Mouse (Mus musculus) gastrocnemius, adult 18-20 months (tissue): ENCODE data around the gene Sec61a2. TPM values are rescaled to one million over a fixed set of nuclear protein-coding genes. Genes with fewer than 3 reads are reported as not detected.
A peak's percentile ranks its signal among the peaks of the same experiment; 100 is the strongest.

ENCODE experiments used
- DNase-seq: peaks from one replicate; pipeline ENCODE4 v3.0.0; 2021; ENCODE audit warnings: low spot score
- long read RNA-seq, 2 experiments: library from polyadenylated mRNA; stranded (forward); transcript quantifications; one replicate each; pipeline ENCODE4 v2.0.0; 2021
- total RNA-seq, 2 experiments: library from RNA; stranded (reverse); gene quantifications; 2 replicates each; pipeline ENCODE4 v1.2.3; 2021

Sec61a2 gene
- total RNA-seq, result 10 to 100 TPM; 29.4 to 31.9 TPM
- long read RNA-seq, experiment 1, transcript Sec61a2-202 (12 exons, 2,448 nt), result major isoform, 42 of 51 reads
- long read RNA-seq, experiment 1, partial matches to known transcripts, result 1 of 51 reads
- long read RNA-seq, experiment 1, other reads (novel, unspliced or antisense), result 8 of 51 reads
- long read RNA-seq, experiment 2, transcript Sec61a2-202 (12 exons, 2,448 nt), result major isoform, 45 of 58 reads
- long read RNA-seq, experiment 2, partial matches to known transcripts, result 3 of 58 reads
- long read RNA-seq, experiment 2, other reads (novel, unspliced or antisense), result 9 of 58 reads

DNA sequence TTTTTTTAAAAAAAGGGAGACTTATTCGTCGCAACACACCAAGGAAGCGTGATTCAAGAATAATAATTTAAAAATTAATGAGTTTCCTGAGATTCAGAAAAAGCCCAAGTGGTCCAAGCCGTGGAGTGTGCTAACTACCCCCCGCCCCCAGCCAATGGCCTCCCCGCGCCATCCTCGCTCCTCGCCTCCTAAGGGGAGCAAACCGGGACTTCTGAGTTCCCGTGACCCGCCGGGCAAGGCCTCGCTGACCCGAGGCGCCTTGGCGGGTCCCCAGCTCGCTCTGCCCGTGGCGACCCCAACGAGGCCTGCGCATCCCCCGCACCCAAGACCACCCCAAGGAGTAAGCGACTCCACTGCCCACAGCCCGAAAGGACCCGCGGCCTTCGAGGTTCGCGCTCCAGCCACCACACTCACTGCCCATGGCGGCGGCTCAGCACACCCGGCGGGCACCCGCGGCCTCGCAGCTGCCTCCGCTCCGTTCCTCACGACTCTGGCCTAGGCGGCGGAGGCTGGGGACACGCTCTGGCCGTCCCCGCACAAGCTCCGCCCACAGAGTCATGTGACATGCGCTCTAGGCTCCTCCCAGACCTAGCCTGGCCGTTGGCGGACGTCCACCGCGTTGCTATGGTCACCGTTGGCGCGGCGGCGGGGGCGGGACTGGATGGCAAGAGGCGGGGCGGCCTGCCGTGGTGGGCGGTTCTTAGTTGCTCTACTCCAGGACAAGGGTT lies at the start of gene Sec61a2:
TSS of gene Sec61a2 (minus strand) at position 590 of the 728 bp plus-strand sequence.
- DNase-seq, result peak; percentile 99

DNA sequence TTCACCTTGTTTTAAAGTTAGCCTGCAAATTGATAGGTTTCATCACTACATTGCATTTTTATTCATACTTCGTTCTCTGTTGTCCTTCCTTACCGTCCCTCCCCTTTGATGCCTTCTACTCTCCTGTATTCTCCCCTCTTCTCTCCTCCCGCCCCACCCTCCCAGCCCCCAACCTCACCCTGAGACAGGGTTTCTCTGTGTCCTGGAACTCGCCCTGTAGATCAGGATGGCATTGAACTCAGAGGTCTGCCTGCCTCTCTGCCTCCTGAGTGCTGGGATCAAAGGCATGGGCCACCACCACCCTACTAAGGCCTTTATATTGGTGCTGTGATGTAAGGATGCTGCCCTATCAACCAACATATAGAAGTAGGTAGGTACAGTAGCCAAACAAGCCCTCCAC lies 47.8 kb upstream of the Sec61a2 start:
- DNase-seq, result no peak

DNA sequence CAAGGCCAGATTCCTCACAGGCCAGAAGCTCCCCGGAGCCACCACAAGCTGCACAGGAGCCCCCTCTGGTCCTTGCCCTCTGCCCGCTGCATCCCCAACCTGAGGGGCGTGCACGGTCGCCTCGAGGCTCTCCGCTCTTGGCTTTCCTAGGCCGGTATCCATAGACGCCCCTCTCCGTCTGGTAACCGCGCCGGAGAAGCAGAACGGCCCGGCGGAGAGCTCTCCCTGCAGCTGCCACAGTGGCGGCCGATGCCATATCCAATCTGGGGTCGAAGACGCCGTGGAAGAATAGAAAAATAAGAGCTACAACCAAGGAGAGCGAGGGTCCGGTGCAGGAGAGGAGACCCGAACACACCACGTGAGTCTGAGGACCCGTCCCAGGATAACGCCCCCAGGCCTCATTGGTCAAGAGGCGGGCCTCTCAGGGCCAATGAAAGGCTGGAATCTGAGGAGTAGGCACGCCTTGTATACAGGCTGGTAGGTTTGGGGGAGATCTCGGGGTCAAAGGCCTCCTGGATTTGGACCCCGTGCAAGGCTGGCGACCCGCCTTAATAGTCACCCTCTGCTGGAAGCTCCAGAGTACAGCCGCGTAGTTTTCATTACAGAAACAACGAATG lies 47.3 kb upstream of the Sec61a2 start, which contains the start of gene Dhtkd1:
TSS of gene Dhtkd1 (minus strand) at position 377 of the 617 bp plus-strand sequence.
- peak; percentile 64 for DNase-seq

DNA sequence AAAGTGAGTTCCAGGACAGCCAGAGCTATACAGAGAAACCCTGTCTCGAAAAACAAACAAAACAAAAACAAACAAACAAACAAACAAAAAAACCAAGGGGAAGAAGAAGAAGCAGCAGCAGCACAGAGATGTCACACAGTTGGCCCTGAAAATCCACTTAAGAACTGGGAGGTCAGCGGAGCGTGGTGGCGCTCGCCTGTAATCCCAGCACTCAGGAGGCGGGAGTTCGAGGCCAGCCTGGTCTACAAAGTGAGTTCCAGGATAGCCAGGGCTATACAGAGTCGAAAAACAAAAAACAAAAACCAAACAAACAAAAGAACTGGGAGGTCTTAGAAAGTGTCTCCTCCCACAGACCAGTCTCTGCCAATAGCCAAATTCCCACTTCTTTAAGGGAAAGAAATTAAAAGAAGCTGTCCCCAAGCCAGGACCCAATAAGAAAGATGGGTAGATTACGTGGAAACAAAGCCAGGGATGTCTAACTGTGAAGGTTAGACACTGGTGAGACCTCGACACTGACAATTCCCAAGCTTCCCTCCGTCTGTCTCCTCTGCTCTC lies 46.7 kb upstream of the Sec61a2 start:
- no peak for DNase-seq

DNA sequence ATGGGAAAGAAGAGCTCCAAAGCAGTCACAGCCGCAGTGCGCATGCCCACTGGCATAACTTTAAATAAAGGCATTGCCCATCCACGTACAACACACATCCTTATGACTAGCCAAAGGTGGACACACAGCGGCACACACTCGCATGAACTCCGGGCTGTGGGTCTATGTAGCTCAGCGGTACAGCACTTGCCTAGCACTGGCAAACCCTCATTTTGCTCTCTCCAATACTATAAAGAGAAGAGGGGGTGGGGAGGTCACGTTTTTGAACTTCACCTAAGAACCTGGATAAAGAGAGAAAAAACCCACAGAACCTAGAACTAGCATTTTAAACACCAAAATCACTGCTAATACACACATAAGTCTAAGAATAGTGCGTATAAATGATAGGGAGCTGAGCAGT lies 45.7 kb upstream of the Sec61a2 start:
- DNase-seq, result no peak

DNA sequence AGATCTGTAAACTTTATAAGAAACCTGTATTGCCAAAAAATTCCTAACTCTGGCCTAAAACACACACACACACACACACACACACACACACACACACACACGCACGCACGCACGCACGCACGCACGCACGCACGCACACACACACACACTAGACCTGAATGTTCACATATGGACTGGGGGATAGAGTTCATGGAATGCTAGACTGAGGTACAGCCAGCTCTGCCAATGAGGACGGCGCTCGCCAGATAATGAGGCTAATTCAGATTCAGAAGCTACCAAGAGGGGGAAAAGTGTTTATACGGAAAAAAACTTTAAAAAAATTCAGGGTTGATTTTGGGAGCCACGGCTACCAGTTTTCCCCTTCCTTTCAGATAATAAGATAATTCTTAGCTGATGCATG lies 44.7 kb upstream of the Sec61a2 start:
- no peak for DNase-seq

DNA sequence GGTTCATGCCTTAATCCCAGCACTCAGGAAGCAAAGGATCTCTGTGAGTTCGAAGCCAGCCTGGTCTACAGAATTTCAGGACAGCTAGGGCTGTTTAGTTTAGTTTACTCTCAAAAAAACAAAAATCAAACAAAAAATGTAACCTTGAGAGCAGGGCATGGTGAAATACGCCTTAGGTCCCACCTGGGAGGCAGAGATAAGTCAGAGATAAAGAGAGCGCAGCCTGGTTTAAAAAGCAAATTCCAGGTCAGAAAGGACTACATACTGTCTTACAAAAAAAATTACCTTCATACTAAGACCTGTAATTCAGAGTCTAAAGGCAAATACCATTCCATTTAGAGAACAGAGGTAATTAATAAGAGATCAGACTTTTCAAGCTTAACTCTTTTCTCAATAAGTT lies 44.1 kb upstream of the Sec61a2 start:
- no peak for DNase-seq

DNA sequence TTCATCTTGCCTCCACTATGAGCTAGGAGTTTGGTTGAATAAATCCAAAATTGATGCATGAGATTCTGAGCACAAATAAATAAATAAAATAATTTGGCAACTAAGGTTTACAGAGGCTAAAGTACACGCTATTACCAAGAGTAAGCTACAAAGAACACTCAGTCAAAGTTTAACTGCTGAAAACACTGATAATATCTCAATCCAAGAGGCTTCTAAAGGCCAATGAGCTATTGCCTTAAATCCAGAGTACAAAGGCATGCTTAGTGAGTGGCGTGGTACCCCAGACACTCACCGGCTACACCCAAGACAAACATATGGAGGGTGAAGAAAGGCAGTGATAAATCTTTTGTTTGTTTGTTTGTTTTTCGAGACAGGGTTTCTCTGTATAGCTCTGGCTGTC lies 41.3 kb upstream of the Sec61a2 start:
- DNase-seq, result no peak

DNA sequence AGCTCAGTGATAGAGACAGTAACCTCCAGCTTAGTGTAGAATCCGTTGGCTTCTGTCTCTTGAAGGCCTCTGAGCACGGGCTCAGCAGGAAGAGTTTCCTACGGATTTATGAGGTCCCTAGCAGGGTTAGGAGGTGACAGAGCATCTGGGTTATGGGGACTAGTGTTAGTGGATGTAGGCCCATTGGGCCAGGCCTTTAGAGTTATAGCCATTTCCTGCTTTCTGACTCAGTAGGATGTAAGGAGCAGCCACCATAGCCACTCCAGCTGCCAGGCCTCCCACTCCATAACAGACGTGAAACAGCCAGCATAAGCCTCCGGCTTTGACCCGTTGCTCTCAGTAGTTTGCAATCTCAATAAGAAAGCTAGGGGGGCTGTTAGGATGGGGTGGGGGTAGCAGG lies 40.8 kb upstream of the Sec61a2 start:
- DNase-seq, result no peak

DNA sequence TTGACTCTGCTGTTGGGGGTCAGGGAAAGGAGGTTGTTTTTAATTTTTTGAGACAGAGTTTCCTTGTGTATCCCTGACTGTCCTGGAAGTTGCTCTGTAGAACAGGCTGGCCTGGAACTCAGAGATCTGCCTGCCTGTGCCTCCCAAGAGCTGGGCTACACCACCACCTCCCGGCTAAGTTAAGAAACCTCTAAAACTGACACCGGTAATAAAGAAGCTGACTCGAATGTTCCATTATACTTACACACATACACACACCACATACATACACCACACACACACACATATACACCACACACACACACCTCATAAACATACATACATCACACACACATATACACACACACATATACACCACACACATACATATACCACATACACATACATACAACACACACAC lies 39.7 kb upstream of the Sec61a2 start:
- DNase-seq, result no peak

DNA sequence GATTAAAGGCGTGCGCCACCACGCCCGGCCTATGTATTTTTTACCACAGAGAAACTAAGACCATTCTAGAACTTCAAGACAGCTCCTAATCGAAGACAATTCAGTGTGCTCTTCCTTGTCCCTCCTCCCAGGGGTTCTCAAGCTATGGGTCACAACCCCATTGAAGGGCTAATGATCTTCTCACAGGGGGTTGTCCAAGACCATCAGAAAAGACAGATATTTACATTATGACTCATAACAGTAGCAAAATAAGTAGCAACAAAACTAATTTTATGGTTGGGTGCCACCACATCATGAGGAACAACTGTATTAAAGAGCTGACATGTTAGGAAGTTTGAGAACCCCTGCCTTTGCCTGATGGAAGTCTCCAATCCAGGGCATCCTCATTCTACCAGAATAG lies 36.7 kb upstream of the Sec61a2 start:
- no peak for DNase-seq

DNA sequence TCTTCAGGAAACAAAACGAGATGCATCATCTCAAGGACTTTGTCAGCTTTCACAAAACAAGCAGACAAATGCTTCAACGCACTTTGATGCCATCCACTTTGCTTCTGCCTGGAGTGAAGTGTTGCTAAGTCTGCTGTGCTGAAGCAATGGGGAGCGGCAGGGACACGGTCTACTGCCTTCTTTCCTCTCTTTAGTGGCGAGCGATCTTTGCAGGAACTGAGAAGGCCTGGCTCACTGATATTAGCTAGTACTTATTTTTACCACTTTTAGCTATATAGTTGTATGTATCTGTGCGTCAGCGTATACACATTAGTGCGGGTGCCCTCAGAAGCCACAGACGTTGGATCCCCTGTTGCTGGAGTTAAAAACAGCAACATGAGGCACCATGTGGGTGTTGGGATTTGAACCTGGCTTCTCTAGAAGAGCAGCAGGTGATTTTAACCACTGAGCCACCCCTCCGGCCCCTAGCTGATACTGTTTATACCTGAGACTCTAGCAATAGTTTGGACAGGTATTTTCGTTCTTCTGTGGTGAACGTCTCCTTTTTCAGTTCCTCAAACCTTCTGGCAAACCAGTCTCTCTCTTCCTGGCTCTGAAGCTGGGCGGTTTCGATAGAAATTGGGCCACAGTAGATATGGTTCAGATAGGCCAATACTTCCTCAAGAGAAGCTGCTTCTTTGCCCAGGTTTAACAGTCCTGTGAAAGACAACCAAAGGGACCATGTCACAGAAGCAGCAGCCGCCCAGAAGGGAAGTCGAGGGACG lies 35.2 kb upstream of the Sec61a2 start:
- no peak for DNase-seq

DNA sequence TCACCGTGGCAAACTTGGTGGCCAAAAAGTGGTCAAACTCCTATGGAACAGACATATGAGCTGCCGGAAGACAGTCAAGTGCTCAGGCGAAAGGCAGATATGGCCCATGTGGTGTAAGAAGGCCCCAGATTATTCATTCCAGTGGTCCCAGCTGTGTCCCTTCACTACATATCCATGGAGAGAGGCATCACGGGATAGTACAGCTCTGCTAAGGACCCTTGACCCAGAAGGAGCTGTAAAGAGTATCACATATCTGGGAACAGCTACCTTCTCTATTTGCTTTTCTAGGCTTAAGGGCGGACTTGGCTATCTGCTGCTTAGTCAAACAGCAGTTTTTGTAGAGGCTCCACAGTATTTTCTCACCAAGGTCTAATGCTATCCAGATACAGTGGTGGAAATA lies 34.6 kb upstream of the Sec61a2 start:
- no peak for DNase-seq

DNA sequence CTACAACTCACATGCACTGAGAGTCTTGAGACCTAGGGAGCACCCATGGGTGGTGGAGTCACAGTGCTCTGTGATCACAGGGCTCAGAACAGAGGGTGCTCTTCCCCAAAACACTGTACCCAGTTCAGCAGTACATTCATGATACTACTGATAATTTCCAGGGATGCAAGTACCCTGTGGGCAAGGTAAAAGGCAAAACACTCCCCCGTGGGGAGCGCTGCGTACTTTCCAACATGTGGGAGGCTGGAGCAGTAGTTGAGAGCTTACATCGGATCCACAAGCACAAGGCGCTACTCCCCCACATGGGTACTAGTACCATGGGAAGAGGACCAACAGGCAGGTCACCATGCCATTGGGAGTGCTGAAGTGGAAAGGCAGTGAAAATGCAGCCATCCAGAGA lies 32.2 kb upstream of the Sec61a2 start:
- no peak for DNase-seq

DNA sequence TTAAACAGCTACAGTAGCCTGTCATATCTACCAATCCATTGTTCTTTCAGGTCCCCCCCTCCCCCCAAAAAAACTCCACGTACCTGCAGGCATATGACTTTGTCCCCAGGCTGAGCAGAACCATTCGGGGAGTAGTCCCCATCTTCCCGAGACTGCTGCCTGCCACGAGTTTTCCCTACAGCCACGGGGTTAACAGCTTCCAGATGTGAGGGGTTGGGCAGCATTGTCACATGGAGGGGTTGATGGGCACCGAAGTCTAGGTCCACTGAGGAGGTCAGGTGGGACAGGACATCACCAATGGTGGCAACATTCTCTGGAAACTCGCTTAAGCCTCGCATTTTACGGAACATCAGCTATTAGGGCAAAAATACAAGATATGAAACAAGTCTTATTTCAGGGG lies 28.6 kb upstream of the Sec61a2 start:
- no peak for DNase-seq

DNA sequence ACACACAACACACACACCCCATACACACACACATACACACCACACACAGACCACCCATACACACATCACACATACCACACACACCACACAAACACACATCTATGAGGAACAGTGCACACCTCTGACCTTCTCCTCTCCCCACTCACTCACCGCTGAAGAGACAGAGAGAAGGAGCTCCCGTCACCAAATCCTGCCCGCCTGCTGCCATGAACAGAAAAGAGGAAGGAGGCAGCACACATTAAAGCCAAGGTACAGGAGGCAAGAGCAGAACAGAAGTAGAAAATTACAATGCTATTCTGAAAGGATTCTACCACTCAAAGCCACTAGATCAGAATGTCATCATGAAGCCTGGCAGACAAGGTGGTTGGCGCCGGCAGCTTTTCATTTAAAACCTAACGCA lies 27.6 kb upstream of the Sec61a2 start:
- no peak for DNase-seq

DNA sequence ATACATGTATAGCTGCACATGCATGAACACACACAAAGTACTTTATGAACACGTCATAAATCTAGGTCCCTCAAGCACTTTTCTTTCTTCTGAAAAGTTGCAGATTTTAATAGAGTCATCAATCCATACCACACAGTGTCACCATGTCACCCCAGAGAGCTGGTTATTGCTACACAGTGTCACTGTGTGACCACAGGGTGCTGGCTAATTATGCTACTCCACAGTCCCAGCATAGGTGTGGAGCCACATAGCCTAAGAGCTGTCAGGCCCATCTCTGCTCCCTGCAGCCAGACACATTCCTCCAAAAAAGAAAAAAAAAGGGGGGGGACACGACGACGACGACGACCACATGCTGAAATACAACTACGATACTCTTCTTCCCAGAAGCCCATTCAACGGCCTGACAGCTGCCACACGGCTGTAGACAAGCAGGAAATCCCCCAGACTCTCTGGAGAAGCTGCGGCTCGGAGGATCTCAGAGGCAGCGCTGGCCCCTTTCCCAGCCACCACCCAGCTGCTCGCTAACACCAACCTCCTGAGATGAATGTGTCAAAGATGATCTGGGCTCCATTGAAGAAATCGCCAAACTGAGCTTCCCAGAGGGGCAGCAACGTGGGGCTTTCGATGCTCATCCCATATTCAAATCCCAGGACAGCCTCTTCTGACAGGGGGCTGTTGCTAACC lies 16.2 kb upstream of the Sec61a2 start:
- DNase-seq, result no peak

DNA sequence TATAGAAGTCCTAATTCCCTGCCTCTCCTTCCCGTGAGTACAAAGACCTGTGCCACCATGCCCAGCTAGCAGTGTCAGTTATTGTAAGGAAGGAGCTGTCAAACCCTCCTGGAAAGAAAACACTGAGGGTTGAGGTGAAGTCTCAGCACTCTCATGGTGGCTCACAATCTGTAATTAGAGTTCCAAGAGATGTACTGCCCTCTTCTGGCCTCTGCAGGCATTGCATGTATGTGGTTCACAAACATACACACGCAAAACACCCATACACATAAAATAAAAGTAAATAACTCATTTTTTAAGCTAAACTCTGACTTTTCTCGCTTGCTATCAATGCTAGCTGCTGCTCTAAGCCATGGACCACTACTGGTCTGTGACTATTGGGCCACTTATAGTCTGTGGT lies 11.4 kb upstream of the Sec61a2 start:
- DNase-seq, result no peak

DNA sequence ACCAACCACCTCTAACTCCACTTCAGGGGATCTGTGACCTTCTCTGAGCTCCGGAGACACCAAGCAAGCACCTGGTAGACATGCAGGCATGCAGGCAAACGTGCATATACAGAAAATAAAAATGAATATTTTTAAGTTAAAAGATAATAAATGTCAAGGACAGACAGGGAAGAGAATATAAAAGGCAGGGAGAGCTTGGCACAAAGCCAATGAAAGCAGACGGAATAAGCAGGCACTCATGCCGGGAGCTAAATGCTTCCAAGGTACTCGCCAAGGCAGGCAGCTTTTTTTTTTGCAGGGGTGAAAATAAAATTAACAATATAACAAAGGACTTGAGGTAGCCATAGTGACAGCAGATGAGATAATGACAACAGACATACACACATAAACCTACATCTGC lies 10.9 kb upstream of the Sec61a2 start:
- no peak for DNase-seq

DNA sequence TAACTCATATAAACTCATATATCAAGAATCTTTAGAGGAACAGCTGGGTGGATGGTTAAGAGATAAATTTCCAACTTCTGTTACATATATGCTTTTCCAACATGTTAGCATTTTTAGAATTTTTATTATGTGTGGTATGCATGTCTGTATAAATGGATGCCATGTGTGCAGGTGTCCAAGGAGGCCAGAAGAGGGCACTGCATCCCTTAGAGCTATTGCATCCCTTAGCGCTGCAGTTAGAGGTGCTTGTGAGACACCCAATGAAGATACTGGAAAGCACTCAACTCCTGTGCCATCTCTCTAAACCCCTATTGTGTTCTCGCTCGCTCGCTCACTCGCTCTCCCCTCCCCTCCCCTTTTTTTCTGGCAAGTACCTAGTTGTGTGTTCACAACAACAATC lies 4.9 kb upstream of the Sec61a2 start:
- DNase-seq, result no peak

DNA sequence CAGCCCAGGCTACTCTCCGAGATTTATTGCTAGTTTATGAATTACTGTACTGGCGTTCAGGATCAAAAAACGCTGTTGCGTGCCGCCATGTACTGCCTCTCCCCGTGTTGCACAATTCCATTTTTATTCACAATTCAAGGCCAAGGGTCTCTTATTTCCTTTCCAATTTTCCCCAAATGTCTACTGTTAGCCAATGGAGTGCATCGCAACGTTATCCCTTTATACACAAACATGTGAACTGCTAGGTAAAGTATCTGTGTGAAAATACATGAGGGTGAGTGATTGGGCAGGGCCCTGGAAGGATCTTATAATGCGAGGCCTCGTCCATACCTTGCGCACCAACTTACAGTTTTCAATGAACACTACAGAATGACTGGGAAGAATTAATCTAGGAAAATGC lies 936 bp downstream of the Sec61a2 start:
- DNase-seq, result no peak
